Mouse (Mus musculus) gastrocnemius, adult 8-10 months (tissue): ENCODE results near the gene Abcg5. TPM values are rescaled to one million over a fixed set of nuclear protein-coding genes. Genes with fewer than 3 reads are reported as not detected.

Experiments
- DNase-seq, 2 experiments: peaks; one replicate each; pipeline ENCODE4 v3.0.0; 2022; ENCODE audit warnings: low spot score in 2 of 2
- total RNA-seq, 4 experiments: library from RNA; stranded (reverse); gene quantifications; 2 replicates each; pipeline ENCODE4 v1.2.4; 2022

Gene Abcg5
- total RNA-seq: not detected

DNA sequence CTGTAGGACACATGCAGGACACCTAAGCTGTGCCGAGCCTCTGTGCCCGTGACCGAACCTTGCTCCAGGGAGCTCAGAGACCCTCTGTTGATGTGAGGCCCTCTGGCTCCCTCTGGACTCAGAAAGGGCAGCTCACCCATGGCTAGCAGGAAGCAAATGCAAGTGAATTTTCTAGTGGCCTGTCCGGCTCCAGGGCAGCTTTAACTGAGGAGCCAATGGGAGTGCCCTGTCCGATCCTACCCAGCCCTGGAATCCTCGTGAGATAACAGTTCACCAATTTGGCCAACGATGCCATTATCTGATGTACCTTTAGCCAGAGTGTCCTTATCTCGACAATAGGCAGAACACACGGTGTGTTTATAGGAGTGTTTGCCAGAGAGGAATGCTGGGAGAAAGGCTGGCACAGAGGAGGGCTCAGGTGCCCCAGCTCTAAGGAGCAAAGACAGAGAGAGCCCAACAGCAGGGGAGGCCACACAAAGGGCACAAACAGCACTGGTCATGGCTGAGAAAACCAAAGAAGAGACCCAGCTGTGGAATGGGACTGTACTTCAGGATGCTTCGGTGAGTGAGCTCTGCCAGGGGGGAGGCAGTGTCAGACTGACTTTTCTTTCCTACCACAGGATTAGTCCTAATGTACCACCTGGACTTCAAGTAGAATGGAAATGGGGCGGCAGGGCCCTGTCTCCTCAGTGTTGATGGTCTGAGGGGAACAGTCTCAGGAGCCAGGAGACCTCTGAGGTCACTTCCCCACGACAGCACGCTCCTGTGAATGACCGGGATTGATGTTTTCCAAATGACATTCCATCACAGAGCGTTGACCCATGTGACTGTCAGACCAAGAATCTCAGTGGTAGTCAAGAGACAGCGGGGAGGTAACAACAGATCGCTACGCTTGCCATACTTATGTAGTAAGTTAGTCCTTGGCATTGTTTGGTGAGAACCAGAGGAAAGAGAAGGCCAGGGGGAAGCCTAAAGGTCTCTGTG is at the start of gene Abcg5:
Gene Abcg5, minus strand, starts transcription at position 278 of the 984 bp plus-strand sequence.
- no peak for DNase-seq

GRCm38 (mm10) chr17:84732612-84733011 is 49.8 kb upstream of the Abcg5 start:
- no peak for DNase-seq

- DNase-seq: no peak
Observed at GRCm38 (mm10) chr17:84731361-84731760, 48.5 kb upstream of the Abcg5 start.

DNA sequence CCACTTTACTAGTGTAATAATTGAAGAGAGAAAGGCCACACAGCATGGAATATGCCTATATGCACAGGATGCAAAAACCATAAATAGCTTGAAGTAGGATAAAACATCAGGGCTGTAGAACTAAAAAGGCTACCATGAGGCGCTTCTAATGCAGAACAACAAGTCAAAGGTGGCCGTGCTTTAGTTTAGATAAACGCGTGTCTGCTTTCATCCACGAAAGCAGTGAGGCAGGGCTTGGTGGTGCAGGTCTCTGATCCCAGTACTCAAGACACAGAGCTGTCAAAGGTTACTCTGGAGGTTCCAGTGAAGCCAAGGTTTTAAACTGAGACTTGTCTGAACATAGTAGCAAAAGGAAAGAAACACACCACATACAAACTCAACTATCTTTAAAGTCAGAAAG is 46.3 kb upstream of the Abcg5 start:
- DNase-seq: no peak

DNA sequence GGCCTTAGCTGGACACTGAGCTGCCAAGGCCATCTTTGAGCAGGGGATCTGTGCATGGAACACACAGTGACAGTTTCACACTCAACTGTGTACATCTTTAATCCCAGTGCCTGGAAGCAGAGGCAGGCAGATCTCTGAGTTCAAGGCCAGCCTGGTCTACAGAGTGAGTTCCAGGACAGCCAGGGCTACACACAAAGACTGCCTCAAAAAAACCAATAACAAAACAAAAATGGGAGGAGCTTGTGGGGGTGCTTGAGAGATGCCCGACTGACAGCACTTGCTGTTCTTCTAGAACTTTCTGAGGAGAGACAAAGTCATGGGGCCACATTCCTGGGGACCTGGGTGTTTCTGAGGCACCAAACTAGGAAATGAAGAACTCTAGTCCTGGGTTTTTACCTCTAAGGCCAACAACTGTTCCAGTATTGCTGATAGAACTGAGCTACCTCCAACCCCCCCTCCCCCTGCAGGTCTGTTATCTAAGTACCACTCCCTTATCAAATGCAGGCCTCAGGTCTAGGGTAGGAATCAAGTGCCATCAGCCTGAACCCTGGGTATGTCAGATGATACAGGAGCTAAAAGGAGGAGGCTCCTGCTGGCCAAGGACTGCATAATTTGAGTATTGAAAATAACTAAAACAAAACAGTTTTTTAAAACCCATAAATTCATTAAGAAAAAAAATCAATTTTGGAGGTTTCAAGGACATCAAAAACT is 45.5 kb upstream of the Abcg5 start:
- DNase-seq: no peak

- no peak for DNase-seq
Observed at GRCm38 (mm10) chr17:84725163-84725562, 42.4 kb upstream of the Abcg5 start.

- DNase-seq: no peak
Observed at GRCm38 (mm10) chr17:84724028-84724427, 41.2 kb upstream of the Abcg5 start.

GRCm38 (mm10) chr17:84719105-84719504 is 36.3 kb upstream of the Abcg5 start:
- no peak for DNase-seq

DNA sequence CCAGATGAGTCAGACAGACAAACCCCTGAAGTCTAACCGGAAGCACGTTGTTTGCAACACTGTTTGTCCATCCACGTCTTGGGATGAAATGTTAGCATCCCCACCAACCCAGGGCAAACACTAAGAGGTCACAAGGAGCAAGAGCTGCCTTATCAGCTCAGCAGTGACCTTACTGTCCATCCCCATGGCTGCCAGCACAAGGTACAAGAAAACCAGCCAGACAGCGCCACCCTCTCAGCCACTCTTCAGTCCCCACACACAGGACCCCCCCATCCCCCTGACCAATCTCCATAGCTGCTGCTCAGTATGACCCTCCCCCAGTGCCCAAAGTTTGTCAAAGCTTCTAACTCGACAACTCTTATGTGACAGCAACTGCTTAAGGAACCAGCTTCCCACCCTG is 34.6 kb upstream of the Abcg5 start:
- DNase-seq: no peak

GRCm38 (mm10) chr17:84716252-84716872 is 33.6 kb upstream of the Abcg5 start:
- no peak for DNase-seq

GRCm38 (mm10) chr17:84714930-84715329 is 32.1 kb upstream of the Abcg5 start:
- no peak for DNase-seq

- no peak for DNase-seq
Observed at GRCm38 (mm10) chr17:84713563-84714164, 30.9 kb upstream of the Abcg5 start.

GRCm38 (mm10) chr17:84709403-84709851 is 26.6 kb upstream of the Abcg5 start:
- DNase-seq: no peak

GRCm38 (mm10) chr17:84708818-84709217 is 26.0 kb upstream of the Abcg5 start:
- DNase-seq: no peak

- DNase-seq: no peak
Observed at GRCm38 (mm10) chr17:84707407-84707806, 24.6 kb upstream of the Abcg5 start.

DNA sequence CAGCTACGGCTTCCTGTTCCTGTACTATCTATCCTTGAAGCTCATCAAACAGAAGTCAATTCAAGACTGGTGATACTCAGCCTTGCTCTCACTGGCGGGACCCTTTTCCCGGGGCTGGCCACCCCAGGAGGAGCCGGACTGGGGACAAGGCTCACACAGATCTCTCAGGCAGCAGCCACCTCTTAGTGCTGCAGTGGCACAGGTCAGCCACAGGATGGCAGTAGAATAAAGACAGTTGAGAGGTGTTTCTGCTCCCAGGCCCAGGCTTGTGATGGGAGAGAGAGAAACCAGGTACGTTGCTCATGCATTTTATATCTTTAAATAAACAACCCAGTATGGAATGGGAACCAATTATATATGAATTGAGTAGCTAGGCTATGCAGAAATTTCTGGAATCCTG is 15.9 kb upstream of the Abcg5 start:
- no peak for DNase-seq

DNA sequence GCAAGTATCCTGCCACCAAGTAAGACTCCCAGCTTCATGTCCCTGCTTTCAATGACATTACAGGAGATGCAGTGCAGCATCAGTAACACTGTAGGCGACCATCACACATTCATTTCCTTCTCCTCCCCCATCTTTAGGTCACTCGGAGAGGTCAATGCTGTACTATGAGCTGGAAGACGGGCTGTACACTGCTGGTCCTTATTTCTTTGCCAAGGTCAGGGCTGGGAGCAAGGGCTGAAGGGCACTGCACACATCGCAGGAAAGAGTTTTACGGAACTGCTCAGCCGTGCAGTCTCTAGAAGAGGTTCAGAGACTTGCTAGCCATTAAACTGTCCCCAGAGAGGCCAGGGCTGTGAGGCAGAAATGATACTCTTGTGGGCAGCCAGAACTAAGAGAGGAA is 13.7 kb upstream of the Abcg5 start:
- DNase-seq: no peak

GRCm38 (mm10) chr17:84693741-84694140 is 10.9 kb upstream of the Abcg5 start:
- no peak for DNase-seq

DNA sequence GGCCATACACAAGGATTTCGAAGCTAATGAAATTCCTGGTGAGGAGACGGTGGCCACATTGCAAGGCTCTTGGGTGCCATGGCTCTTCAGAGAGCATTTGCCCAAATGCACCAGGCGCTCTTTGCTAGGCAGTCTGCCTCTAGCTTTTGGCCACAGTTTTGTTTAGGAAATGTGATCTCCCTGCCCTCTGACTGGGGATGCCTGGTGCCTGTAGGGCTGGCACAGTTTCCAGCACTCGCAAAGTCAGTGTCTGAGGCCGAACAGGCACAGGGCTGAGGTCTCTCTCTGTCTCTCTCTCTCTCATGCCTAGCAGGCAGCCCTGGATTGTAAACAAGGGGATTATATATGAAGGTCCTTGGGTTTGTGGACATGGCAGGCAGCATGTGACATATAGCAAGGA is 7.3 kb upstream of the Abcg5 start:
- DNase-seq: peak; percentile 29 to 60

GRCm38 (mm10) chr17:84689316-84689715 is 6.5 kb upstream of the Abcg5 start:
- DNase-seq: no peak

GRCm38 (mm10) chr17:84688834-84689233 is 6.0 kb upstream of the Abcg5 start:
- no peak for DNase-seq

DNA sequence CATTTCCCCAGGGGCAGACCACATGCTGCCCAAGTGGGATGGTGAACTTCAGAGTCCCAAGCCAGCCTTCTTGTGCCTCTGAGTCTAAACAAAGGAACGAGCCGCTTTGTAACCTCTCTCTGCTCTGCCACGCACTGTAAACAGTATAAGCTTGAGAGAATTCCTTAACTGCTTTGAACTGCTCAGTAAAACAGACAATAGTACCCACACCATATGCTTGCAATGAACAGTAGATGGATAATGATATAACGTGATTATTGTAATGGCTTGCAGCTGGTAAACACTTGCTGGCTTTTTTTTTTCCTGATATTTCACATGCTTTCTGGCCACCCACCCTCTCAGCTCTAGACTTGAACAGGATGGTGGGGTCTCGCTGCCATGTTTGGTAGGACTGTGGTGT is 5.2 kb upstream of the Abcg5 start:
- DNase-seq: no peak
